Mouse (Mus musculus) CH12.LX (cell line): ENCODE measurements at regions not wholly inside any gene's neighbourhood (a gene's known extent, or its start where the extent isn't known, plus 50 kb on each side); places are given as distances from the start of the nearest gene placed in this dataset.

Experiments
- DNase-seq: peaks from one replicate; pipeline ENCODE4 v3.0.0-alpha.2; 2013; ENCODE audit errors: extremely low read depth
- H3K27ac ChIP-seq: 2 replicates; pipeline ENCODE4 v1.5.1; 2012; ENCODE audit warnings: low read depth, mild to moderate bottlenecking, control low read depth, moderate library complexity; ENCODE audit not compliant: insufficient read depth
- H3K27me3 ChIP-seq: replicated peaks from 2 replicates; pipeline ENCODE3; 2012; ENCODE audit warnings: inconsistent platforms
- H3K36me3 ChIP-seq, 2 experiments: replicated peaks in 1 of 2; 2 replicates each; pipeline versions ENCODE3 to v1.6.1; 2012; ENCODE audit warnings: inconsistent platforms in 1 of 2, low read length in 1 of 2, mild to moderate bottlenecking in 1 of 2, mixed read lengths in 1 of 2, moderate library complexity in 1 of 2; ENCODE audit not compliant: control insufficient read depth in 1 of 2, insufficient read depth in 1 of 2
- H3K4me1 ChIP-seq, 2 experiments: 2 replicates each; pipeline ENCODE4 v1.6.1; 2012; ENCODE audit warnings: inconsistent platforms in 1 of 2, moderate library complexity in 1 of 2; ENCODE audit not compliant: insufficient read depth in 2 of 2, control insufficient read depth in 1 of 2
- H3K4me2 ChIP-seq: 2 replicates; pipeline ENCODE4 v1.6.1; 2012; ENCODE audit warnings: low read depth, mild to moderate bottlenecking, control low read depth; ENCODE audit not compliant: poor library complexity, insufficient read depth, severe bottlenecking
- H3K4me3 ChIP-seq, 3 experiments: fragments of 150-350 bp in 1 of 3; sonication (generic) in 1 of 3; replicated peaks in 1 of 3; 2 replicates each; pipeline versions ENCODE3 to v1.5.1; 2011 to 2012; ENCODE audit warnings: low read depth in 2 of 3, low read length in 2 of 3, mild to moderate bottlenecking in 2 of 3, moderate library complexity in 2 of 3, control low read depth in 1 of 3, improper control_type of control experiment in 1 of 3, inconsistent platforms in 1 of 3, mixed read lengths in 1 of 3; ENCODE audit not compliant: poor library complexity in 1 of 3
- H3K79me2 ChIP-seq: replicated peaks from 2 replicates; pipeline ENCODE4 v1.6.1; 2012; ENCODE audit warnings: mild to moderate bottlenecking, moderate library complexity; ENCODE audit not compliant: control insufficient read depth, poor library complexity, insufficient read depth, severe bottlenecking; ENCODE audit errors: extremely low read depth
- H3K9ac ChIP-seq: 2 replicates; pipeline ENCODE4 v1.6.1; 2012; ENCODE audit warnings: low read depth, mild to moderate bottlenecking, control low read depth, moderate library complexity; ENCODE audit not compliant: insufficient read depth
- H3K9me3 ChIP-seq: replicated peaks from 2 replicates; pipeline ENCODE3; 2012; ENCODE audit warnings: low read length, inconsistent platforms, mixed read lengths
- BHLHE40 ChIP-seq: IDR thresholded peaks from 2 replicates; pipeline ENCODE4 v1.6.1; 2011; ENCODE audit warnings: mild to moderate bottlenecking, low read depth, low read length, improper control_type of control experiment
- CHD2 ChIP-seq: IDR thresholded peaks from 2 replicates; pipeline ENCODE4 v1.6.1; 2011; ENCODE audit warnings: low read length, improper control_type of control experiment
- CTCF ChIP-seq, 2 experiments: IDR thresholded peaks in 1 of 2; conservative IDR thresholded peaks in 1 of 2; 2 replicates each; pipeline ENCODE4 v1.5.1; 2011 to 2012; ENCODE audit warnings: low read depth in 2 of 2, low read length in 2 of 2, improper control_type of control experiment in 1 of 2, inconsistent platforms in 1 of 2, mild to moderate bottlenecking in 1 of 2, moderate library complexity in 1 of 2
- ELF1 ChIP-seq: IDR thresholded peaks from 2 replicates; pipeline ENCODE4 v1.6.1; 2014; ENCODE audit warnings: low read depth, mild to moderate bottlenecking, inconsistent platforms, low read length, improper control_type of control experiment
- EP300 ChIP-seq: IDR thresholded peaks from 2 replicates; pipeline ENCODE4 v1.6.1; 2011; ENCODE audit warnings: low read length, improper control_type of control experiment
- JUN ChIP-seq: IDR thresholded peaks from 2 replicates; pipeline ENCODE4 v1.6.1; 2011; ENCODE audit warnings: low read depth, mild to moderate bottlenecking, low read length, improper control_type of control experiment, moderate library complexity; ENCODE audit not compliant: insufficient read depth
- KAT2A ChIP-seq: IDR thresholded peaks from 2 replicates; pipeline ENCODE4 v1.6.1; 2012; ENCODE audit warnings: low read length, improper control_type of control experiment, inconsistent platforms; ENCODE audit not compliant: insufficient replicate concordance
- MAFK ChIP-seq: IDR thresholded peaks from 2 replicates; pipeline ENCODE4 v1.6.1; 2011; ENCODE audit warnings: low read length, improper control_type of control experiment; ENCODE audit not compliant: insufficient replicate concordance
- MAX ChIP-seq: IDR thresholded peaks from 2 replicates; pipeline ENCODE4 v1.6.1; 2011; ENCODE audit warnings: low read length, improper control_type of control experiment
- MEF2A ChIP-seq: IDR thresholded peaks from 2 replicates; pipeline ENCODE4 v1.6.1; 2014; ENCODE audit warnings: low read depth, mild to moderate bottlenecking, inconsistent platforms, low read length, improper control_type of control experiment, borderline replicate concordance
- MXI1 ChIP-seq: IDR thresholded peaks from 2 replicates; pipeline ENCODE4 v1.6.1; 2011; ENCODE audit warnings: mild to moderate bottlenecking, low read depth, low read length, improper control_type of control experiment
- MYC ChIP-seq: IDR thresholded peaks from 2 replicates; pipeline ENCODE4 v1.6.1; 2011; ENCODE audit warnings: low read depth, mild to moderate bottlenecking, improper control_type of control experiment, low read length
- NRF1 ChIP-seq: IDR thresholded peaks from 2 replicates; pipeline ENCODE4 v1.6.1; 2014; ENCODE audit warnings: low read depth, mild to moderate bottlenecking, inconsistent platforms, low read length, improper control_type of control experiment, moderate library complexity
- POLR2AphosphoS2 ChIP-seq: IDR thresholded peaks from 2 replicates; pipeline ENCODE4 v1.6.1; 2011; ENCODE audit warnings: low read depth, low read length, improper control_type of control experiment
- UBTF ChIP-seq: IDR thresholded peaks from 2 replicates; pipeline ENCODE4 v1.6.1; 2012; ENCODE audit warnings: low read depth, mild to moderate bottlenecking, inconsistent platforms, low read length, improper control_type of control experiment, moderate library complexity
- USF1 ChIP-seq: IDR thresholded peaks from 2 replicates; pipeline ENCODE4 v1.6.1; 2014; ENCODE audit warnings: low read depth, mild to moderate bottlenecking, inconsistent platforms, low read length, improper control_type of control experiment
- USF2 ChIP-seq: conservative IDR thresholded peaks from 2 replicates; pipeline ENCODE4 v1.6.1; 2011; ENCODE audit warnings: low read depth, low read length, improper control_type of control experiment
- ZC3H11A ChIP-seq: IDR thresholded peaks from 2 replicates; pipeline ENCODE4 v1.6.1; 2012; ENCODE audit warnings: low read depth, mild to moderate bottlenecking, inconsistent platforms, low read length, improper control_type of control experiment
- ZMIZ1 ChIP-seq: IDR thresholded peaks from 2 replicates; pipeline ENCODE4 v1.6.1; 2012; ENCODE audit warnings: low read depth, mild to moderate bottlenecking, inconsistent platforms, low read length, improper control_type of control experiment
- ZNF384 ChIP-seq: IDR thresholded peaks from 2 replicates; pipeline ENCODE4 v1.6.1; 2012; ENCODE audit warnings: low read depth, low read length, improper control_type of control experiment, inconsistent platforms
- dilution Hi-C: fragments of 300-500 bp; cut with MboI; formaldehyde crosslinking; loops from 2 replicates; pipeline ENCODE4 v1.14.3; 2020; ENCODE audit warnings: low sequenced_read_pairs; ENCODE audit not compliant: extremely low pct_unique_long_range_greater_than_20kb, extremely low pct_ligation_motif_present
- in situ Hi-C: fragments of 300-500 bp; cut with MboI; formaldehyde crosslinking; loops from 3 replicates; pipeline ENCODE4 v1.14.3; 2019; ENCODE audit warnings: low sequenced_read_pairs, low pct_ligation_motif_present, low pct_unique_long_range_greater_than_20kb, mixed read lengths

DNA sequence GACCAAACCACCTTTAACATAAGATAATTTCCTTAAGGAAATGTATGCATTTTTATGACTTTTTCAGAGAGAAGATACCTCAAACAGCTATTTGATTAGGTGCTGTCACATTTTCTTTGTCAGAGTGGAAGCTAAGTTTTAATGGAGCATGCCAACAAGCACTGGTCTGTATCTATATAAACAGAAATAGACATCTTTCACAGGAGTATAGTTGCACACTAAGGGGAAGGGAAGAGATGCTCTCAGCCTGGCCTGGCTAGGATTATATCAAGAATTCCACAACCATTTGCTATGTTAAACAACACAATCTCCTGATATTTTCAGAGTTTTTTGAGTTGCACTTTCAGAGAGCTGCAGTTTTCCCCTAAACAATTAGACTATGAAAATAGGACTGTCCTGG lies 638.1 kb downstream of the Cetn3 start:
- TF ChIP-seq MXI1 (no peak), MAX (no peak), ZMIZ1 (no peak), MYC (no peak), NRF1 (no peak), POLR2AphosphoS2 (no peak), ELF1 (no peak)
- TF ChIP-seq, all 38 proteins: peak for 0
- Histone ChIP-seq H3K27me3 (no peaks in the 10 kb centered on the region), H3K27ac (no peak overlapping the region), H3K4me3 (no peak overlapping the region), H3K9me3 (no peaks in the 10 kb centered on the region), H3K4me1 (peaks cover 2 to 3% of the 10 kb centered on the region in 2 experiments; a peak in 3 of 4 replicates), H3K9ac (no peak overlapping the region), H3K36me3 (no peaks in the 10 kb centered on the region), H3K4me2 (no peak overlapping the region), H3K79me2 (no peaks in the 10 kb centered on the region)
- dilution Hi-C loops (no loop called here), in situ Hi-C loops (no loop called here)
- no peak for DNase-seq

DNA sequence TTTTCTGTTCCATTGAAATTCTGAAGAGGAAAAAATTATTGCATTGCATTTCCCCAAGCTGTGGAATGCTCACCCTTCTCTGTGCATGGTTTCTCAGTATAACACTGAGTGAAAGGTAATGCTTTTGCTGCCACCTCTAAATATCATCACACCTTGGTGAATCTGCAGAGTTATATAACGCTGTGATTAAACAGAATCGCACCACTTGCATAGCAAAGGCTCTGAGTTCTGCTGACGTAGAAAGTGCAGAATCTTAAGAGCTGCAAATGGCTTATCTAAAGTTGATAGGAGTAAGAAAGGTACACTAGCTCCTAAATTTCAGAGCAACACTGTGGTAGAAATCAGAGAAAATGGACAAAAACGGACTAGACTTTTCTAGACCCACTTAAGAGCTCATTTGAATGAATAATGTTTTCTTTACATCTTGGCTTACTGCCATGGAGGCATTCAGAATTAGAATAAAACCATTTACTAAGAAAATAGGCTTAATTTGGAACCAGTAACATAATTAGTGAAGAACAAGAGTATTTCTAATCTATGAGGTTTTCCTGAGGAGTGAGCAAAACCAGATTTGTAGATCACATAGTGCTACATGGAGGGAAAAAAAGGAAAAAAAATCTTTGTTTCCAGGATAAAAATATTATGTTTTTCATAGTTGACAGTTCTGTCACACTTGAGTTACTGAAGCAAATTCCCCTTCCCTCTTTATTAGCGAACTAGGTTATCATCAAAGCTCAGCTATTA lies 641.2 kb downstream of the Cetn3 start:
- Histone ChIP-seq H3K4me3 (no peak overlapping the region), H3K9me3 (no peaks in the 10 kb centered on the region), H3K4me1 (peaks cover 0 to 3% of the 10 kb centered on the region in 2 experiments; a peak in 2 of 4 replicates), H3K79me2 (no peaks in the 10 kb centered on the region), H3K36me3 (no peaks in the 10 kb centered on the region), H3K9ac (no peak overlapping the region), H3K27me3 (no peaks in the 10 kb centered on the region), H3K4me2 (no peak overlapping the region), H3K27ac (no peak overlapping the region)
- no peak for TF ChIP-seq UBTF
- in situ Hi-C loops (no loop called here), dilution Hi-C loops (no loop called here)
- no peak for DNase-seq

DNA sequence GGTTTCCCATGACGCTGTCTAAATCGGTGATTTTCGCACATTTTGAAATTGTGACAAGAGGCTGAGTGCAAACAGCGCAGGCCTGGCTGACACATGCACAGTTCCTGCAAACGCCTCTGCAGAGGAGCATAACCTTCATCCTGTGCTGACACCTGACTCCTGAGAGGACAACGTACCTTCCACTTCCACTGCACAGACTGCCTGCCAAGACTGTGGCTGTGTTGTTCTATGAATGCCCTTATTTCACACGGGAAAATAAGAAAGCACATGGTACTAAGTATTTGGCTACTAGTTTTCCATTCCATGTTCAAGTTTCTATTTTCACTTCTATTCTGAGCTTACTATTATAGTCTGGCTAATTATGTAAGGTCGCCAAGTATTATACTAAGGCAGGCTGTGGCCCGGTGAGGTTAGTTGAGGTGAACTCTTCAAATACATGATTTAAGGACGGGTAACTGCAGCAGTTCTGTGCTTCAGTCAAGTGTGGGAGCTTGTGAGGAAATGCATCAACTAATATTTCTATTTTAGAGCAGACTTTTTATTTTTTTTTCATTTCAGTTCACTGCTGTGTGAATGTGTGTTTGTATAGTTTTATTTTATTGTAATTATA lies 642.0 kb downstream of the Cetn3 start:
- no peaks in the 10 kb centered on the region for H3K79me2 ChIP-seq

More for the DNA sequence above, 642.0 kb downstream of the Cetn3 start:
- H3K27ac ChIP-seq: no peak overlapping the region
- in situ Hi-C loops: no loop called here
- H3K4me2 ChIP-seq: no peak overlapping the region
- peaks cover 0 to 3% of the 10 kb centered on the region in 2 experiments; a peak in 2 of 4 replicates for H3K4me1 ChIP-seq
- H3K27me3 ChIP-seq: no peaks in the 10 kb centered on the region
- TF ChIP-seq EP300 (no peak), ZMIZ1 (no peak), NRF1 (no peak), MAFK (no peak), USF2 (no peak), MYC (no peak), MXI1 (no peak), UBTF (no peak), POLR2AphosphoS2 (no peak), ZNF384 (no peak), MEF2A (no peak), ZC3H11A (no peak), JUN (no peak), USF1 (no peak), KAT2A (no peak), ELF1 (no peak), CTCF (conservative IDR thresholded peaks at IDR 0.05 in 1 of 2, IDR thresholded peaks at IDR 0.05 in 1 of 2; ENCODE audit: low read depth in 2 of 2, low read length in 2 of 2) (no peak), BHLHE40 (no peak), CHD2 (no peak)
- TF ChIP-seq, all 38 proteins: peak for 0
- dilution Hi-C loops: no loop called here
- H3K36me3 ChIP-seq: no peaks in the 10 kb centered on the region
- H3K9me3 ChIP-seq: no peaks in the 10 kb centered on the region
- DNase-seq: no peak
- H3K9ac ChIP-seq: no peak overlapping the region
- H3K4me3 ChIP-seq: no peak overlapping the region
